Mouse (Mus musculus) erythroblast, embryonic 14.5 days (primary cell): ENCODE data around the gene Rnase11.

ENCODE experiments used
- GATA1 ChIP-seq: IDR thresholded peaks from 2 replicates; pipeline ENCODE4 v1.6.1; 2012; ENCODE audit warnings: low read length, inconsistent platforms, mixed read lengths
- TAL1 ChIP-seq: IDR thresholded peaks from 3 replicates; pipeline ENCODE4 v1.6.1; 2012; ENCODE audit warnings: low read length, inconsistent platforms, mixed read lengths

- no peak for TF ChIP-seq GATA1
- no peak for TF ChIP-seq TAL1
These were observed 3.2 kb upstream of the Rnase11 start for GRCm38 (mm10) chr14:51053176-51053575.
